Mouse (Mus musculus): ENCODE measurements at regions not wholly inside any gene's neighbourhood (a gene's known extent, or its start where the extent isn't known, plus 50 kb on each side); places are given as distances from the start of the nearest gene placed in this dataset.
"Not testable (repeated sequence)": the region's sequence is repeated elsewhere in the genome, so short reads cannot be mapped to it uniquely, and the experiment has no call there.

- DNase-seq = no peak
Observed at GRCm38 (mm10) chr6:109125447-109125846, 297.0 kb downstream of the Edem1 start.

GRCm38 (mm10) chr6:109127203-109127602 lies 298.8 kb downstream of the Edem1 start:
- no peak for DNase-seq

- no peak for DNase-seq
Observed at GRCm38 (mm10) chr6:109146111-109146510, 317.7 kb downstream of the Edem1 start.

DNA sequence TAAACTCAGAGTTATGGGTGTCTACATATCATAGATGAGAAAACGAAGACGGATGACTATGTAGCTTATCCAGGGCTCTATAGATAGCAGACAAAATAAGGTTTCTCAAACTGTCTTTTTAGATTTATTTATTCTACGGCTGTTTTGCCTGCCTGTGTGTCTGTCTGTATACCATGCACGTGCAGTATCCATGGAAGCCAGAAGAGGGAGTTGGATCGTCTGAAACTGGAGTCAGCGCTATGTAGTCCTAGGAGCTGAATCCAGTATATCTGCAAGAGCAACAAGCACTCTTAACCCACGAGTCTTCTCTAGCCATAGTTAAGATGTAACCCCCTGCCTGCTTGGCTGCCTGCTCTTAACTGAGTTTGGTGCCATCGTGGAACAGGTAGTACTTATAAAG lies 320.6 kb downstream of the Edem1 start:
- DNase-seq = no peak

- peak in 1 of 2 experiments; percentile 19 for DNase-seq
Observed at GRCm38 (mm10) chr6:109150023-109150911, 321.8 kb downstream of the Edem1 start.

DNA sequence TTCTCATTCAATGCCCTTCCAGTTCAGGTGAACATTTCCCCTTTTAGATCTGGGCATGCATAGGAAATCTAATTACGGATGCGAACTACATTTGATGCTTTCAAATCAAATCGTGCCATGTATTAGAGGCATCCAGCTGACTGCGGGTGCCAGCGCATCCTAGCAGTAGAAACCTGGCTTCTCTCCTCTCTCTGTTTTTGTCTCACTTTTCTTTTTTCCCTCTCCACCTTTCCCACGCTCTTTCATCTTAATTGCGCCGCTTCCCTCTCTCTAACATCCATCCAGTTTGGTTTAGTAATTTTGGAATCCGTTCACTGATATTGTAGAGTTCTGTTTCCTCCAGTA lies 322.4 kb downstream of the Edem1 start:
- no peak for DNase-seq

- DNase-seq = no peak
Observed at GRCm38 (mm10) chr6:109153624-109154023, 325.2 kb downstream of the Edem1 start.

- no peak for DNase-seq
Observed at GRCm38 (mm10) chr6:109159561-109159960, 331.1 kb downstream of the Edem1 start.

DNA sequence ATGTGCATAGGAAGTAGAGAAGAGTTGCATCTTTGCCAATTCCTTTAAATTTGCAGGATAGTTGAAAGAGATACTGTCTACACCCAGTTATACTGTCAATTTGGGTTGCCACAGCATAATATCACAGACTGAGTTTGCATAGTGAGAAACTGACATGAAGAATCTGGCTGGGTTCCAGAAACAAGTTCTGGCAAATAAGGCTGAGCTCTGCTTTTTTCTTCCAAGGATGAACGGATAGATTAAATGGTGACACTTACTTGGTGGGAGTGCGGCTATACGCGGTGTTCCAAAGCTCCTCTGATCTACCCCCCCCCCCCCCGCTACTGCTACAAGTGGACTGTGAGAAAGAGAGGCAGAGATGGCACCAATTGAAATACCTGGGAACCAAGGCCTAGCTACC lies 339.0 kb downstream of the Edem1 start:
- DNase-seq = no peak

DNA sequence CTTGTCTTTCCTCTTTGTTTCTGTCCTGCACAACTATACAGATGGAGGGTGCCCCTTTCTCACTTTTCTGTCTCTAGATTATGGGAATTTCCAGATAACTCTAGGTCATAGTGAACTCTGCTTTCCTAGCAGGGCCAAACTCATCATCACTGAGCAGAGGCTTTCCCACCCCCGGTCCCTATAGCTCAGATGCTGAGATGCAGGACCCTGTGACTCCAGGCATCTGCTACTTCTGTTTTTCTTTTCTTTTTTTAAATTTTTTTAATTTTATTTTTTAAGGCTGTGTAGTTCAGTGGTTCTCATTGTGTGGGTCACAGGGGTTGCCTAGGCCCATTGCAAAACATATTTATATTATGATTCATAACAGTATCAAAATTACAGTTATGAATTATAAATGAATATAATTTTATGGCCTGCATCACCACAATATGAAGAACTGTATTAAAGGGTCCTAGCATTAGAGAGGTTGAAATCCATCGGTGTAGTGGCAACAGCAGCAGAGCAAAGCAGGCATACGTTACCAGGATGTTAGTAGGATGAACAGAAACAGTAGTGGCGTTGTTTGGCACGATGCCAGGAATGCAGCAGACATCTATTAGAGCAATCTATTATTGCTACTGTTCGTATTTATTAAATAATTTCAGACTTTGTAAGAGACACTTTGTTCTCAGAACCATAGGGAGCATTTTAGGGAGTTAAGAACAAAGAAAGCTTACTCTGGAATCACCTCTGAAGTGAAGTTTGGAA lies 343.8 kb downstream of the Edem1 start:
- DNase-seq = no peak

DNA sequence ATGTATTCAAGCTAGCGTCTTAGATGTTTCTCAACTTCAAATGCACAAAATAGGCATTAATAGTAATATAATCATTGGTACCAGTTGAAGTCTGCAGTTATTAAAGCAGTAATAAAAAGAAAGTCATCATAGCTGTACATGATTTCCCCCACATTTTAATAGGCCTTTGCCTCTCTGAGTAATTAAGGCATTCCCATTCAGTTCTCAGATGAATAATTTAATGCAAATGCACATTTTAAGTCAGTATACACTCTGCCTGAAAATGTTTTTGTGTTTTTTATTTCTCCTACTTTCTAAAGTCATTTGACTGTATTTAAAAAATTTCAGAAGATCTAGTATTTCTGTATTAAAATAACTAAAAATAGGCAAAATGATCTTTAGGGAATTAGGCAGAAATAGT lies 344.6 kb downstream of the Edem1 start:
- DNase-seq = no peak

GRCm38 (mm10) chr6:109176876-109177275 lies 348.4 kb downstream of the Edem1 start:
- no peak for DNase-seq

- no peak for DNase-seq
Observed at GRCm38 (mm10) chr6:109182878-109183277, 354.4 kb downstream of the Edem1 start.

DNA sequence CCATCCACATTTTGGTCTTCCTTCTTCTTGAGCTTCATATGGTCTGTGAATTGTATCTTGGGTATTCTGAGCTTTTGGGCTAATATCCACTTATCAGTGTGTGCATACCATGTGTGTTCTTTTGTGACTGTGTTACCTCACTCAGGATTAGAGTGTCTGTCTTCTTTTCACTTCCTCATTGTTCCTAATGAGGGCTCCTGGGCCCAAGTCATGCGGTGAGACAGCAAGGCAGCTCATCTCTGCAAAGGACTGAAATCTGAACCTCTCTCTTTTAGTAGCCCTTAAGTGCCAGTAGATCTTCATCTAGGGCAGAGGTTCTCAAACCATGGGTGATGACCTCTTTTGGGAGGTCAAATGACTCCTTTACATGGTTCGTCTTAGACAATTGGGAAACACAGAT lies 364.6 kb downstream of the Edem1 start:
- not testable (repeated sequence) for DNase-seq

GRCm38 (mm10) chr6:109193603-109194002 lies 365.2 kb downstream of the Edem1 start:
- DNase-seq = no peak

- DNase-seq = no peak
Observed at GRCm38 (mm10) chr6:109209699-109210098, 381.3 kb downstream of the Edem1 start.

- DNase-seq = no peak
Observed at GRCm38 (mm10) chr6:109230391-109230790, 401.9 kb downstream of the Edem1 start.

GRCm38 (mm10) chr6:109233426-109233825 lies 405.0 kb downstream of the Edem1 start:
- no peak for DNase-seq

GRCm38 (mm10) chr6:109245666-109246065 lies 417.2 kb downstream of the Edem1 start:
- DNase-seq = no peak

DNA sequence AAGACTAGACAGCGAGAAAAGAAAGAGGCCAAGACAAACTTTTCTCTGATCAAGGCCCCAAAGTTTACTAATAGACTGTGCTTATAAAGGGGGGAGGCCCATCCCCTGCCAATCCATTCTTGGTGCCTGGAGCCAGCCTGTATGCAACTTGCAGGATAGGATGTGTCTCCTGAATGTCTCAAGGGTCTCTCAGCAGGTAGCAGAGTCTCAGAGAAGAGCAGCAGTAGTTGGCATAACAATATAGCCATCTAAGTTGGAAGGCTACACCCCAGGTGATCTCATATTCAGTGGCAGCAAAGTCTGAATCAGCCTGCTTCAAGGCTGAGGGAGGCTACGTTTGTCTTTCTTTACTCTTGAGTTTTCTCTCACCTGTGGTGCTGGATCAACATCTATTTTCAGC lies 418.1 kb downstream of the Edem1 start:
- not testable (repeated sequence) for DNase-seq

Data from spleen, adult 18-20 months (tissue).